Mouse (Mus musculus) fibroblast of lung, adult 2 months (primary cell): ENCODE measurements at regions not wholly inside any gene's neighbourhood (a gene's known extent, or its start where the extent isn't known, plus 50 kb on each side); places are given as distances from the start of the nearest gene placed in this dataset.

Source experiments
- DNase-seq: peaks from one replicate; pipeline ENCODE4 v3.0.0-alpha.2; 2011; ENCODE audit warnings: low read depth

- DNase-seq, result peak; percentile 71
These were observed 247.6 kb downstream of the Ptprc start for GRCm38 (mm10) chr1:137927953-137928352.

GRCm38 (mm10) chr1:137926326-137926725 lies 249.2 kb downstream of the Ptprc start:
- no peak for DNase-seq

DNA sequence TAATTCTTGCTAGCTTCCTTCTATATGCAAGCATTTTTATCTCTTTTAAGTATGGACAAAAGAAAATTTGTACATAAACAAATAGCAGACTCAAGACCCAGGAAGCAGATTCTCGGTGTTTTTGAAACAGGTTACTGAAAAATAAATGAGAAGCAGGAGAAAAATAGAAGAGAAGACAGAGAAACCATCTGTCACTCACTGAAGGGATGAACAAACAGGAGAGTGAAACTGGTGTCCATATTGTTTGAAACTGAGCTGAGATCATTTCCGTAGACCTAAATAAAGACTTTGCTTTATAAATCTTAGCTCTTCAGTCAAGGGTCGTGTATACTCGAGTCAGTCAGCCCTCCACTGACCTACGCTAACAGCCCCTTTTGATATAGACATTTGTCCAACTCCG lies 251.4 kb downstream of the Ptprc start:
- DNase-seq, result no peak

DNA sequence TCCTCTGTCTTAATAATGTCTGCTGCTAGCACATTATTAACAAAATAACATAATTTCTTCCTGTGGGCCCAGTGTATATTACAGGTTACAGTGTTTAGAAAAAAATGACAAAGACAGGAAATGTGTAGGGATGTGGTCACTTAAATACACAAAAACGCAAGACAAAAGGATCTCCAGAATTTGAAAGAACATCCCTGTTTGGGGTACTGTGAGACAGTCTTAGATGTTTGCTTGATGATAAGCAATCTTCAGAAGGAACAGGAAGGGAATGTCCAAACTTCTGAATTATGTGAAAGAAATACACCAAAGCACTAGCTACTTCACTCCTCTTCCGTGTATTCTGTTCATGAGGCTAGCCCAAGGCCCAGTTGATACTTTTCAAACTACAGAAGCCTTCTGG lies 251.8 kb downstream of the Ptprc start:
- DNase-seq, result no peak

DNA sequence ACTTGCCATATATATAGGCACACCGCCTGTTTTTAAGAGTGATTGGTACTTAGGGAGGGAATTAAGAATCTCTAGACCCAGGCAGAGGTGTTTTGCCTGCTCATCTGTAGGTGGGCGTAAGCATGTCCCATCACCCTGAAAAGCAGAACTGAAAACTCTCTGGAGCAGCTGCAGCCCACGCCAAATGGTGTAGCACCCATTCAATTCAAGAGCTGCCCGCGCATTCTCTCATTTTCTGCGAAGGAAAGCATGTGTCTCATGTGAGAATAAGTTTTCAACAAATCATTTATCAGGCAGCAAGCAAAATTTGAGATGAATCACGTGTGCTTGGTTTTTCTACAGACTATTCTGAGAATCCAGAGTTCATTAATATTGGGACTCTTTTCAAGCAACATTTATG lies 252.7 kb downstream of the Ptprc start:
- DNase-seq, result no peak

DNA sequence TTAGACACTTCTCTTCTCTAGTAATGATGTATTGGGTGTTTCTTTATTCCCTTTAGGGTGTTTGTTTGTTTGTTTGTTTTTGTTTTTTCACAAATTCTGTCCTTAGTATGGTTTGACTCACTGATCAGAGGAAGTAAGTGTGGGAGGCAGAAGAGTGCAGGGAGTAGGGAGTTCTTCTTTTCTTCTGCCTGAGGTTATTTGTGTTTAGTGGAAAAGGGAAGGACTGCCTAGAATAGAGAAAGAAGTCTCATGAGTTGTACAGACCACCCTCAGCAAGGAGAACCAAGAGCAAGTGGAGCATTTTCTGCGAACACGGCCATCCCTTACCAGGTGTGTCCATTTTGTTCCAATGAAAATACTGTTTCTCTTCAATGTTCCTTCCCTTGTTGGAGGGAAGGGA lies 253.9 kb downstream of the Ptprc start:
- no peak for DNase-seq

DNA sequence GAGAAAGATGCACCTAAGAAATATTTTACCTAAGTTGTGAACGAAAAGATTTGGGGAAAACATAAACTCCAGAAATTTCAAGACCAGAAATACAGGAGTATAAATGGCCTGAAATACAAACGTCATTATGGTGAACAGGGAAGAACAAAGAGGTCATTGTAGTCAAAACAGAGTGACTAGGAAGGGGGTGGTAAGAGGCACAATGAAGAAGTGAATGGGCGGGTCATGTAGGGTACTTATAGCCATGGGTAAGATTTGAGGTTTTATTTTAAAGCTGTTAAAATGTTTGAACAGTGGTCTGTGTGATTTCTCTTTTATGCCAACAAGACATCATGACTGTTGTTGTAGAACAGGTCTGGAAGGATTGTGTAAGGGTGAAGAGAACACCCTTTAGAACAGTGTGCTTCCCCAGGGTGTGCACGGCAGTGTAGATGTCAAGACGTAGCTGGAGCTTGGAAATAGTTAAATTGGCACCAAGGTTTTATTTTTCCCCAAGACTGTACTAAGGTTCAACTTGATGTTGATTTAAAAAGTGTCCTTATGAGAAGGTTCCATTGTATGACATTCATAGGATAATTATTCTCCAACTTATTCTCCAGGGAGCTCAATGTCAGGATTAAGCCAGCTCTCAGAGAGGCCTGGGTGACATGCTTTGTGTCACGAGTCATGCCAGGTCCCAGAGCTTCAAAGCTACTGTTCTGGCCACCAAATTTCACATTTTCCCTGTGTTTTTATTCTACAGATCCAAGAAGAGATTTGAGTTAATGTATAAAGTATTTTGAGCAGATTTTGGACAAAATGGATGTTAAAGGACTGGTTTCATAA lies 255.6 kb downstream of the Ptprc start:
- no peak for DNase-seq

GRCm38 (mm10) chr1:137917449-137917848 lies 258.1 kb downstream of the Ptprc start:
- DNase-seq, result no peak

GRCm38 (mm10) chr1:137906883-137907282 lies 268.6 kb downstream of the Ptprc start:
- no peak for DNase-seq

GRCm38 (mm10) chr1:137906477-137906876 lies 269.0 kb downstream of the Ptprc start:
- no peak for DNase-seq

DNA sequence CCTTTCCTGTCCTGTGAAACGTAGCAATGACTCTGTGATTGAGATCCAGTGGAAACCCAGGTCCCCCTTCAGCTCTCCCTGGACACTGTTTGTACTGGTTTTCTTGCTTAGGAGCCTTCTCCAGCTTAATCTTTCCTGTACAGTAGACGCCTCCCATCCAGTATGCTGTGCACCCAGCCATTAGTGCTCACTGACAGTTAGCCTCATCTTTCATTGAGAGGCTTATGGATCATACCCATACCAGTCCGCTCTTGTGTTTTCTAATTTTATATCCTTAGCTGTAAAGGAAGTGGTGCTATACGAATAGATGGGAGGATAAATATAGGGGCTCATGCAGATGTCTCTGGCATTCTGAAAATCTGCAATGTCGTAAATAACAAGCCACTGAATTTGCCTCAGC lies 269.9 kb downstream of the Ptprc start:
- no peak for DNase-seq

- DNase-seq, result no peak
These were observed 272.2 kb downstream of the Ptprc start for GRCm38 (mm10) chr1:137903351-137903750.

DNA sequence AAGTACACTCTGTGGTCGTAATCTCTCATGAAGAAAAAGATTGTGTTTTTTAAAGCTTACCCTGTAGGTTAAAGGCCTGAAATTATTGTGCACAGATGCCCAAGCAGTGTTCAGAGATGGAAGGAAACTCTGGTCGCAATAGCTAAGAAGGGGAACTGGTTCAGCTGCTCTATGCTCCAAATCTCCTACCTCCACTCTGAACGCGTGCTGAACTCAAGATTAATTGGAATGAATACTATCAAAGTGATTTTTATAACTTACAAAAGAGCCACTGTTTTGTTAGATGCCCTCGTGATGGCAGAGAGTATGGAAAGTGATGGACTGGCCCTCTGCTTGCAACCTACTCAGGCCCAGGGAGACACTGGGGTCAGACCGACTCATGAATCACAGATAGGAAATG lies 272.6 kb downstream of the Ptprc start:
- DNase-seq, result no peak

DNA sequence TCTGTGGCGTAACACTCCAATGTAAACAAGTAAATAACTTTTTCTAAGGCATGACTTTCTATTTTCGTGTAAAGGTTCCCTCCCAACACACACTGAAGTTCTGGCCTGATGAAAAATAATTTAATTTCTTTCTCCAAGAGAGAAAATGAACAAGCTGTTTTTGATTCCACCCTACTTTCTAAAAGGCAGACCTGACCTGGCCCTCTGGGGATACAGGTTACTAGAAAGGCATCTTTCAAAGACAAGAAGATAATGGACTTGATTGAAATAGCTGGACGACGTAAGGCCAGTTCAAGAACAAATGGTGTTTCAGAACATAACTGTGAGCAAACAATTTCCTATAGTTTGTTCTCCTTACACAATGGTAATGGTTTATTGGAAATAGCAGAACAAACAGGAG lies 273.5 kb downstream of the Ptprc start:
- DNase-seq, result no peak

DNA sequence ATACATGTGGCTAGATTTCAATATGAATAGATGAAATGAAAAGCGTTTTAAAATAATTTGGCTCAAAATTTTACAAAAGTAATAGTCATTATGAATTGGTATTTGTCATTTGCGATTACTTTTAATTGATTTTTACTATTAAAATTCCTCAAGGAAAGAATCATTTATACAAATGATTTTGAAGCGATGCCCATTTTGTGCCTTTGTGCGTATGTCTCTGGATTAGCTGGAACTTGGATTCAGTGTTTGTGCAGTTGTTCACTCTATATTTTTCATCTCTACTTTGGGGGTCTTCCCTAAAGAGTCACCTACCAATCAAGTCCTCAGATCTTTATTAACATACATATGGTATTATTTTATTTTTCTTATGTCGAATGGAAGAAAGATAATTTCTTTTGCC lies 274.3 kb downstream of the Ptprc start:
- no peak for DNase-seq

GRCm38 (mm10) chr1:137900621-137901071 lies 274.9 kb downstream of the Ptprc start:
- DNase-seq, result no peak

DNA sequence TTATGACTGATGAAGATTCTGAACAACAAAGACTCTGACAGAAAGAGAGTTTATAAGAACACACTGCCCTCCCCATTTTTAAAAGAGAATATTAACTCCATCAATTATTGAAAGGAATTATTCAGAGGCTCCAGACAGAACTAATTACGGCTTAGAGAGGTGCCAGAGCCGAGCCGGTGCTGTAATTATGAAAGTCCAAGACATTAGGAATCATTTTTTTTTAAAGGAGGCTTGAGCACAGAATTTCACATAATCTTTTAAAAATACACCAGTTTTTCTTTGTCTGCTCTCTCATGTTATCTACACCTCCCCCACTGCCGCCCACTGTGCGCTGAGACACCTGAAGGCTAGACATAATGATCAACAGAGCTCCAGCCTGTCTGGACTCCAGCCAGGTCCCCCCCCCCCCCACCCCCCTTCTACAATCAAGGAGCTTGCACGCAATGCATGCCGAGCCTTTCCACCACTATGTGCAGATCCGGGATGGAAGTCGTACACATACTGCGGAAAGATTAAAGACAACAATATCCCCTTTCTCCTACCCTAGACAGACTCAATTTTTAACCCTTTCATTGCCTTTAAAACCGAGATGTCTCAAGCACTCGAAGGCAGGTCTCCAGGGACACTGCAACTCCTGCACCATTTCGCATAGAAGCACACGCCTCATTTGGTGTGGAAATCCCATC lies 275.4 kb downstream of the Ptprc start:
- DNase-seq, result no peak

DNA sequence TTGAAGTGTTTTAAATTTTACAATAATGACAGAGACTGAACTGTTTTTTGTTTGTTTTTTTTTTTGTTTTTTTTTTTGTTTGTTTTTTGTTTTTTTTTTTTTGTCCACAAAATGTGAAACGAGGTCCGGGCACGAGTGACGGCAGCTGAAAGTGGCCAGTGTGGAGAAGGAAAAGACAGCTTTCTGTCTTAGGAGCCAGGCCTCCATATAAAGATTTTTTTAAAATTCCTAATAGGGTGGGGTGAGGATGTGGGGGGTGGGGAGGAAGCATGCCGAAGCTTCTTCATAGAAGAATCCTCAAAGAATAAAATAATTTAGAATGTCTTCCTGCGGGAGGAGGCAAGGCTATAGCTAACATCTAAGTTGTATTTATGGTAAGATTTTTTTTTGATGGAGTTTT lies 276.2 kb downstream of the Ptprc start:
- no peak for DNase-seq

GRCm38 (mm10) chr1:137898891-137899290 lies 276.6 kb downstream of the Ptprc start:
- no peak for DNase-seq

DNA sequence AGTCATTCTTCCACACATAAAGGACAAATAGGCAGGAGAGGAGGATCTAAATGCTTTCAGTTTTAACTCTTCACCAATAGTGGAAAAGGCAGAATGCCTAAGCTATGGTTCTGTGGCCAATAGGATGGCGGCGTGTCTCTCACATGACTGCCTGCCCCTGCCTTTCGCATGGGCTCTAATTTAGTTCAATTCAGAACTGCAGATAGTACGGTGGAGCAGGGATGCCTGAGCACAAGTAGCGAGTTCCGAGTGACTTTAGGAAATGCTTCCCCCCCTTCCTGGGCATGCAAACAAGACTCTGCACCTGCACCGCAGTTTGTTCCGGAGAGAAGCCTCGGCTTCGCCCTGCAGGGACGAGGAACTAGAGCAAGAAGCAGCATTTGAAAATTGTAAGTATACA lies 277.1 kb downstream of the Ptprc start:
- peak; percentile 91 for DNase-seq

GRCm38 (mm10) chr1:137881656-137882055 lies 293.9 kb downstream of the Ptprc start:
- no peak for DNase-seq

- no peak for DNase-seq
These were observed 301.1 kb downstream of the Ptprc start for GRCm38 (mm10) chr1:137874361-137874760.

DNA sequence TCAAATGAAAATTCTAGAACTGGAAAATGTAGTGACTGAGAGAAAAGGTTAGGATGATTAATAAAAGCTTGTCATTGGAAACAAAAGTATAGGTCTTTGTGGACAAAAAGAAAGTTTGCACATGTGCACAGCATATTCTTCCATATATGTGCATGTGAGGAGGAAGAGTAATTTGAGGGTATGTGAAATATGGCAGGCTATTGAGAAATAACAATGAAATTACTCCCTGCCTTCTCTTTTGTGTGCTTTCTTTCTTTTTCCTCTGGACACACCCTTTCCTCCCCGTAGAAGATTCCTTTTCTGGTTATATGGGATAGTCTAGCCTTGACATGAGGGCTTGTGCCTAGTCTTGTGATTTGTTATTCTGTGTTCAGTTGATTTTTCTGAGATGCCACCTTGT lies 301.9 kb downstream of the Ptprc start:
- DNase-seq, result no peak

GRCm38 (mm10) chr1:137865030-137865429 lies 310.5 kb downstream of the Ptprc start:
- no peak for DNase-seq
